Mouse (Mus musculus) gastrocnemius, postnatal 10 days (tissue): ENCODE measurements at regions not wholly inside any gene's neighbourhood (a gene's known extent, or its start where the extent isn't known, plus 50 kb on each side); places are given as distances from the start of the nearest gene placed in this dataset.

Experiments
- DNase-seq: peaks from one replicate; pipeline ENCODE4 v3.0.0; 2021; ENCODE audit warnings: mixed read lengths

DNA sequence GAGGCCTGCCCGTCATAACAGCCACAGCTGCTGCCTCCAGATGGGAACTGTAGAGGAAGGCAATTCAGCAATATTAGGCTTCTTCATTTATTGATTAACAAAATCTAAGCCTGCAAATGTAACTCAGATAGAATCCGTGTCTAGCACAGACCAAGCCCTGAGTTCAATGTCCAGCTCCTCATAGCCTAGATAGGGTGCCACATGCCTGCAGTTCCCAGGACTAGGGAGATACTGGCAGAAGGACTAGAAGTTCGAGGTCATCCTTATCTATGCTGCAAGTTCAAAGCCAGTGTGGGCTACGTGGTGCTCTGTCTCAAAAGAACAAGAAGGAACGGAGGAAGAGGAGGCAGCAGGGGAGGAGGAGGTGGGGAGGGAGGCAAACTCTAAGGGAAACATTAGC lies 121.2 kb upstream of the Pkdcc start:
- no peak for DNase-seq

DNA sequence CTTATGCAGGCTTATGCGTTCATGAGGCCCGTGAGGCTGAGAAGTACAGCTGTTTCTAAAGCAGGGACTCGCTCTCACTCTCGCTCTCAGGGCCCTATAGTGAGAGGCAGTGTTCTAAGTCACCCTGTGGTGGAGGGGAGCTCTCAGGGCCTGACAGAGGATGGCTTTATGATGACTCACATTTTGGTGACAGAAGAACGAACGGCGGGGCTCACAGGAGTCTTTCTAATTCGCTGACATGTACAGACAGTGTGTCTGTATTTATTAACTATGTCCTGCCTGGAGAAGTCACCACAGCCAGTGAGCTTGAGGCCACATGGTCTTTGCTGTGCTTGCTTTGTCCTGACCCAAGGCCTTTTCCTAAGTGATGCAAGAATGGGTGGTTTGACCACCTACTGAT lies 118.6 kb upstream of the Pkdcc start:
- no peak for DNase-seq

DNA sequence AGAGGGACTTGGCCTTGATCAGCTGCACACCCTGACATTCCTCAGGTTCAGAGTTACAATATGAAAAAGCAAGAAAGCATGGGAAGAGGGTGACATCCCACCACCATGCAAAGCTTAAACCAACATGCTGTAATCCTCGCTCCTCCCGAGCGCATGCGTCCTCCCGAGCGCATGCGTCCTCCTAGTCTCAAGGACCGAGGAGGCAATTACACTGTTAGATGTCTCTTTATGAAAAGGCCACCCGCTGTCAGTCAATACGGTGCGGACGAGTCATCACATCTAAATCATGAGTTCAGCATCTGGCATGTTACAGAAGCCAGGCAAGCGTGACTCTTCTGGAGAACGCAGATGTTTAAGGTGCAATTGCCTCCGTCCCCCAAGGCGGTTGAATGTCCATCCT lies 117.1 kb upstream of the Pkdcc start:
- no peak for DNase-seq

DNA sequence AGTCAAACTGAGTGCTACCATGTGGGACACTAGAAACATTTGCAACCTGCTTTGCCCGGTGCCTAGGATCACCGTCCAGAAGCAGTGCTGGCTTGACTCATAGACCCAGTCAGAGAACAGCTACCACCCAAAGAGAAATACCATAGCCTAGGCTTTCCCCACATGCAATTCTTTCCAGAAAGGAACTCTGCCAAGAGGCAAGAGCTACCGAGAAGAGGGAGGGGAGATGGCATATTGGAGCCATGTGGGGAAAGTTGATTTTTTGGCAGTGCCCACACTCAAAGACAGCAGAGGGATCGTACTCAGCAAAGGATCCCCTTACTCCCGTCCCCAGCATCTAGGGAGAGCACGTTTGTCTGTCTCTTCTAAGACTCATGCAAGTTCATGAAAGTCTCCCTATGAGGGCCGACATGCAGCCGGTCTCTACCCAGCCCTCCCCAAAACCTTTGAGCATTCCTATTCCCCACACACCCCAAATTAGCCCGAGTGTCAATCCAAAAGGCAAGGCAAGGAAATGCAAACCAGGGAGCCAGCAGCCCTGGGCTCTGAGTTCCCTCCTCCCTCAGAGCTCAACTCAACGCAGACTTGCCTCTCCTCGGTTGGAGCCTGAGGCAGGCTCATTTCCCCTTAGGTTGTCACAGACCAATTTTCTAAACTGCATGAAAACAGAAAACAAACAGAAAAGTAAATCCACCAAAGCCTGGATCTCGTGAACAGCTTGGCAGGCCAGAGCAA lies 116.2 kb upstream of the Pkdcc start:
- DNase-seq = no peak

DNA sequence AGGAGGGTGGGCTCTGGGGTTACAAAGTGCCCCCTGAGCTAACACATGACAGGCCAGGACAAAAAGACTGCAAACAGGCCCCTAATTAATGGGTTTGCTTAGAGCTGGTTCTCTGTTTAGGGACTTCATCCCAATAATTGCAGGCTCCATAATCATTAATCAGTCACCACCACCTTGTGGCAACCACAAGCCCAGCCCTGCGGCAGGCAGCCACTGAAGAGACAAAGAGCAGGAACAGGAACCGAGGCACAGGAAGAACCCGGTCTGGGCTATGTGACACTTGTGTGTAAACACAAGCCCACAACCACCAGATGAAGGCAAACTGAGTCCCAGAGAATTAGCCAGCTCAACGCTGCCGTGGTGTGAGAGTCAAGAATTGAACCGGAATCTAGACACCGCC lies 114.1 kb upstream of the Pkdcc start:
- no peak for DNase-seq

DNA sequence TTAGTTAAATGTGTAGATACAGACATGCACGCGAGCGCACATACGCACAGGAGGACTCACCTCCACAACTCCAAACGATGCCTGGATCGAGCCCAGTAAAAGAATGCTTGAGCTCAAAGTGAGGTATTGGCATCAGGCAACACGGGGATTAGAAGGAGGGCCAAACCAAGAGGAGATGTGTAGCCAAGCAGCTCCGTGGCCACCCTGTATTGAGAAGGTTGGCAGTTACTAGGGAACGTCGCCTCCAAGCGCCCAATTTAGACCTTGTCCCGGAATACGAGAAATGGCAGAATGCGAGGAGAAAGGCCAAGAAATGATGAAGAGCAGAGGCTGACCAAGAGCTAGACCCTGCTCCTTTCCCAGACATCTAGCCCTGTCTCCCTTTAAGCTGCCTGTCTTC lies 113.3 kb upstream of the Pkdcc start:
- no peak for DNase-seq

DNA sequence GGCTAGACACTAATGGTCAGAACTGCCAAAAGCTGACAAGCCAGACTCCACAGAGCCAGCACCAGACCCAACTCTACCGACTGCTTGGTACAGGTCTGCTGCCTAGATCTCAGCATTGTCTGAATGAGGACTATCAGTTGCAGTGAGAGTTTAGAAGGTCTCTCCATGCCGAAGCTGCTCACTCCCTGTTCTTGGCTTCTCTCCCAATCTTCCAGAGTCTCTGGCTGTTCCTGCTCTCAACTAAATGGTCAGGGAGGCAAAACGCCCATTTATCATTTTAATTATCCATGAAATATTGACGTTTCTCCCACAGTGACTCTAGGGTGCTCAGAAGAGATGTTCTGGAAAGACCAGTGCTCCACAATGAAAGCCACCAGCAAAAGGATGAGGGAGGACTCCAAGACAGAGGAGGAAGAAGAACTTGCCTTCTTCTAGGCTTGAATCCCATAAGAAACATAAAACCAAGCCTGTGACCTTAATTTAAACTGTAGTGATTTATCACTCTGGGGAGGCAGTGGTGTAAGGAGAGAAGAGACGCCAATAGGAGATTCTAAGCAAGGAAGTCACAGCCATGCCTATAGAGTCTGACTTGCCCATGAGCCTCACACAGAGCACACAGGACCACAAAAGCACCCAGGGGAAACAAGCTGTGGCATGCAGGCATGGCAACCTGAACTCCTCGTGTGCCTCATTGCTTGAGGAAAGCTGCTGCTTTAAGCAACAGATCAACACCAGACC lies 112.2 kb upstream of the Pkdcc start:
- no peak for DNase-seq

DNA sequence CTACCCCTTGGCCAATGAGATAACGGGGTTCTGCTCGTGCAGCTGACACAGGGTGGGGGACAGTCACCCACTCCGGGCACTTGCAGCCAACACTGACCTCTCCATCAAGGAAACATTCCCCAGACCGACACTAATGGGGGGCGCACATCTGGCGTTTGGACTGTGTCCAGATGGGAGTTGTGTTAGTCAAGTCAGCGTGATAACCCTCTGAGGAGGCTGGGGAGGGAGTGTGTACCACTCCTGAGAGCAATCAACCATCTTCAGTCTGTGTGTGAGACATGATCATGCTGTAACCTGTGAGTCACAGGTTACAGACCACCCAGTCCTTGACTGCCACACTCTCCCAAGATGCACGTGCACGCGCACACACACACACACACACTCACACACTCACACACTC lies 106.9 kb upstream of the Pkdcc start:
- no peak for DNase-seq

DNA sequence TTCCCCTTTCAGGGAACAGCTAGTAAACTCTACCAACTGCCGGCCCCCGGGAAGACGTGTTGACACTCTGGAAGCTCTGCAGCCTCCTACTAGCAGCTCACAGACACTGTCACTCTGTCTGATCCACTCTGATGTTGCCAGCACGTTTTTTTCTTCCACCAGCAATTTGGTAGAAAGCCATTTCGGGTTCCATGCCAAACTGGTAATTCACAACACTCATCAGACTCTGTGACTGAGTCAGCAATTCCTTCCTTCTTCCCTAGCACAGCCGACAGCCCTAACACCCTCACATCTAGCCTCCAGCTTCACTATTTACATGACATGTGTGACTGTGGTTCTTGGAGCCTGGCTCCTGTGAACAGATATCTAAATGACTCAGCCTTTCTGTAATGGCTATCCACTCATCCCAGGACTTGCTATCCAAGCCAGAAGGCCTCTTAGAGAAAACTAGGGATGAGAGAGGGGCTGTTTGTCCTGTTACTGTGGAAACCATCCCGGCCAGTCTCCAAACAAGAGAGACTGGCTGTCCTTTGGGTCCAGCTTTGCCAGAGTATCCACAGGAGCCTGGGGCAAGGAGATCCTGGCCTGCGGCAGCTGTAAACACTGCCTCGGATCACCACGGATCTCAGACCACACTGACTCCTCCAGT lies 105.2 kb upstream of the Pkdcc start:
- peak; percentile 56 for DNase-seq

DNA sequence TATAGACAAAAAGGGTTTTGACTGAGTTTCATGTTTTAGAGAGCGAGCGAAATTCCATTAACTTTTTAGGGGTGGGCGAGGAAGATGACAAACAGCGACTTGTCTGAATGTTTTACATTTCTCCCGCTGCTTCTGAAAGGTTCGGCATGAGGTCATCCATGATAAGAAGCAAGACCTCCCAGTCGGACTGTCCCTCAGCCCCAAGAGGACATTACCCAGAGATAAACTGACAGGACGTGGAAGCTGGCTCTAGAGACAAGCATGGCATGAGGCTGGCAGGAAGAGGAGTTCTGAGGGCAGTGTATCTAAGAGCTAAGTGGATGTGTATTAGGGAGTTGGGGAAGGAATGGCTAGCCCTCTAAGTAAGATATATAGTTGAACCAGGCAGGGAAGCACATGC lies 104.5 kb upstream of the Pkdcc start:
- no peak for DNase-seq

DNA sequence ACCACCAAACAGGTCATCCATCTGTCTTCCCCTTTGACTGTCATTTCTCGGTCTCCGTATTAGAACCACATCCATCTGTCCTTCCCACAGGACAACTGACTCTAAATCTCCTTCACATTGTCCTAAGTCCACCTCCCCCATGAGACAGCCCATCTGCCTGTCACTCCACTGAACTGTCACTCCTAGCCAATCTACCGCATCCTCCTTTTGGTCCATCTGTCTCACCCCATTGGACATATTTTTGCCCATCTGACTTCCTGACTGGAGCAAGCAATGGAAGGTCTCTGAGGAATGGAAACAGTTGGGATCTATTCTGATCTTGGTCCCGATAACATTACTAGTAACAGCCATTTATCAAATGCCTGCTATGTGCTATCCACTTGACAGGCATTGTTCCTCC lies 99.9 kb upstream of the Pkdcc start:
- DNase-seq = no peak

DNA sequence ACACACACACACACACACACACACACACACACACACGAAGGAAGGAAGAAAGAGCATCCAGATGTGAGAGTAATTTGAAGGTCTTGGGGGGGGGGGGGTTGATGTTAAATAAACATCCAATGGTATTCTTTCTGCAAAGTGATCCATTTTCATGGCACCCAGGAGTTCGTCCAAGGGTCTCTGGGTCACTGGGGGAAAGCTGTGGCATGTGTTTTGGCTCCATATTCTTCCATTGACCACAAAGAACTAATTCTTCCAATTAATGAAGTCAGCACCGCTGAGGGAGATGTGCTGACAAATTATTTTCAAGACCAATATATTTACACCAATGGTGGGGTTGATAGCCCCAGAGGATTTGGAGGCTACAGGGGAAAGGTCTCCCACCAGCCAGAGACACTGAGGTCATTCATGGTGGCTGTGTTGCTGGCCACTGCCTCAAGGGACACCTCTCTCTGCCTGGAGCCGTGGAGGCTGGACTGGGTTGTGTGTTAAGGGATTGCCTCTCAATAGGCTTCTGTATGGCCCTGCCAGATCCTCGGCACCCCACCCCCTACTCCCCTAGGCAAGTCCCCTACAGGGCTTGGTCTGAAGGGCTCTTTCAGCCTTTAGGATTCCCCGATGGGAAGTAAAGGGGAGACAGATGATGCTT lies 99.1 kb upstream of the Pkdcc start:
- no peak for DNase-seq

DNA sequence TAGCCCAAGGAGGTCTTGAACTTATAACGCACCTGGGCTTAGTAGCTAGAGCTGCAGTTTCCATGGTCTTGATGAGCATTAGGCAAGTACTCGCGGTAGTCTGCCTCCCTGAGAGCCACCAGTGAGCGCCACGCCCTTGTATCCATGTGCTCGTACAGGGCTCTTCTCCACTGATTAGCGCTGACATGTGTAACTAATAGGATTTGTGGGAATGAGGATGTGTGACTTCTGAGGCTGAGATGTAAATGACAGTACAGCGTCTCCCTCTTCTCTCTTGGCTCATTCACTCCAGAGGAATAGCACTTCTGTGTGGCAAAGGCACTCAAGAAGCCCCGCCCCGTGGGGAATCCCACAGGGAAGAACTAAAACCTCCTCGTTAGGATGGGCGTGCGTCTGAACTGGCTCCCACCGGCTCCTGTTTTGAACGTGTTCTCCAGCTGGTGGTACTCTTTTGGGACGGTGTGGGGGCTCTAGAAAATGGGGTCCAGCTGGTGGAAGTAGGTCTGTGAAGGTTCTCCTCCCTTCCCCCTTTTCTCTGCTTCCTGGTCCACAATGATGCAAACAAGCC lies 94.3 kb upstream of the Pkdcc start:
- no peak for DNase-seq

DNA sequence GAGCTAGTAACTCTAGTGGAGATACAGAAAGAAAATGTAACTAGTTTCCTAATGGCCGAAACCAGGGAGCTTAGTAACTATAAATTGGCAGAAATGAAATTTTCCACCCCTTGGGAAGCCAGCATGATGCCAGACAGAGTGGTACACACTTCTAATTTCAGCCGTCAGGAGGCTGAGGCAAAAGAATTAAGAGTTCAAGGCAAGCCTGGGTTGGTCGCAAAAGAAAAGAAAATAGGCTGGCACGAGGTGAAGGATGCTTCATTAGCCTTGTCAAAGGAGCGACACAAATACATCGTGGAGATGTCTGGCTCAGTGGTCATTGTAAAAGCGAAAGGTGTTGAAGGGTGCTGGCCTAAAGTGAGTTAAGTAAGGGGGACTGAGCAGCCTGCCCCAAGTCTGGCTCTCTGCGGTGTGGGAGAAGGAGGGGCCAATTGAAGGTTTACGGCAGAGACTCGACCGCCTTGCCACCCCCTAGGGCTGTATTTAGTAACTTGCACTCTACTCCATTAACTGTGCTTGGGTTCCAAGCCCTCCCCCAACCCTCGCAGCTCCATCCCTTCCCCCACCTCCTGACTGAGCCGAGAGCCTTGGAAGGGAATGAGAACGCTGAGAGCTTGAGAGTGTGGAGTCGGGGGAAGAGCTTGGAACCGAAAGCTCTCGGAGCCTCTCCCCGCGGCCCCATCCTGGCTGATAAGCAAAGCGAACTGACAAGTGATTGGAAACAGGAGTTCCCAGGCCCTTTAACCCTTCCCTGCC lies 92.4 kb upstream of the Pkdcc start:
- peak; percentile 25 for DNase-seq

DNA sequence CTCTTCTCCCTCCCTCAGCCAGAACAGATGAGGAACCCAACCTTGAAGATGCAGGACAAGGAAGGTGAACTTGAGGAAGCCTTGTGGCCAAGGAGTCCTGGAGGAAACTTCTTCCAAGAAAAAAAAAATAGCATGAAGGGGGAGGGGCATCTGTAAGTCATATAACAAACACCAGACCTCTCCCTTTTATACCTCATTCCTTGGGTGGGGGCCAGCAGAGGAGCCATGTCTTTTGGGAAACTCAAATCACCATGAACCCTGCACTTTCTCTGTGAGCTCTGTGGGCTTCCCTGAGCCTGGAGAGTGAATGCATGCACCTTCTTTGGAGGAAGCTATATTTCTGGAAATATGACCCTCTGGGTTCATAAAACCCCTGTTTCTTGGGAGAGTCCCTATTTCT lies 90.0 kb upstream of the Pkdcc start:
- no peak for DNase-seq

DNA sequence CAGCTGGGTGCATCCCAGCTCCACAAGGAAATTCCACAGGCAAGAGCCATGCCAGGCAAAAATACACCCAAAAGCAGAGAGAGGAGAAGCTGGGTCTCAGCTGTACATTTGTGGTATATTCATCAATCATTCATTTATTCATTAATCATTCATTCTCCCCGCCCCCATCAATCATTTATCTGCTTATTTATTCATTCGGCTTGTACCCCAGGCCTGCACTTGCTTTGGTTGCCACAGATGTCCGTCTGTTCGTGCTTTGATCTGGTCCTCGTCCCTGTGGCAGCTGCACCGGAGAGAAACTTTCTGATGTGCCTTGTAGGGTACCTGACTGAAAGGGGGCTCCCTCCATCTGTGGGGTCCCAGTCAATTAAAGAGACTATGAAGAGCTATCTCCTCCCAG lies 87.2 kb upstream of the Pkdcc start:
- DNase-seq = no peak

DNA sequence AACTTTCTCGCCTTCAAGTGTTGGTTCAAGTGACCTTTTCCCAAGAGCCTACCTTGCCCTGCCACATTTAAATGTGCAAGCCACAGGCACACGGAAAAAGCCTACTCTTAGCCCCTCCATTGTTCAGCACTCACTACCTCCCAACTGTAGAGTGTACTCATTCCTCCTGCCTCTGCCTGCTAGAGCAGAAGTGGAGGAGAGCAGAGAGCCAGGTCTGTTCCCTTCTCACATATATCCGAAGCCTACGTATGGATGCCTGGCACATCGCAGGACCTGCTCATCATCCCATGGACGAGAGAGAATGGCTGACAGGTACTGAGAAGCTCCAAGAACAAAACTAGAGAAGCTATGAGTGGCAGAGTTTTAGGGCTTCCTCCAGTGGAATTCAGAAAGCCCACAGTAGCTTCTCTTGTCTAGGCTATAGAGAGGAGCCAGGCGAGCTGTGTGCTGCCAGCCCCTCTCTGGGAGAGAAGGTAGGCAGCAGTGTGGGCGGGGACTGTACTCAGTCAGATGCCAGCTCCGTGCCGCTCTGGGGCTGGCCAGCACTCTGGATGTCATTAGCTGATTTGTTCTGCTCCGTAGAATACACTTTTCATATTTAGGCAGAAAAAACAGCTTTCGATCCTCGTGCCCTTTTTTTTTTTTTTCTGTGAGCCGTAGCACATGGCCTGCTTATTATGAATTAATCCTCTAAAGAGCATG lies 86.1 kb upstream of the Pkdcc start:
- DNase-seq = no peak

DNA sequence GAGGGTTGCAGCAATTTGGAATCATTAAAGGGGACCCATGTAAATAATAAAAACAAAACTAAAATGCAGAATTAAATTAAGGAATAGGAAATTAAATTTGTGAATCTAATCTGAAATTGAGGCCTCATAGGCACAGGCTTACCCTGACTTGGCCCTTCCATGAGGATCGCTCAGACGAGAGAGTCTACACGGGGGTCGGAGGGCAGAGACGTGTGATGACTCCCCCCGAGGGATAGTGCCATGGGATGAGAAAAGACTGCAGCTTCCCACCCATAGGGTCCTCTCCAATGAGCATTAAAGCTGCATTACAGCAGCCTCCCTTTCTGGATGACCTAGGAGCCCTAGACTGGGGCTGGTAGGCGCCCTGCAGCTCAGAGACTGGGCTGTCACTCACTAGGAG lies 85.4 kb upstream of the Pkdcc start:
- no peak for DNase-seq

DNA sequence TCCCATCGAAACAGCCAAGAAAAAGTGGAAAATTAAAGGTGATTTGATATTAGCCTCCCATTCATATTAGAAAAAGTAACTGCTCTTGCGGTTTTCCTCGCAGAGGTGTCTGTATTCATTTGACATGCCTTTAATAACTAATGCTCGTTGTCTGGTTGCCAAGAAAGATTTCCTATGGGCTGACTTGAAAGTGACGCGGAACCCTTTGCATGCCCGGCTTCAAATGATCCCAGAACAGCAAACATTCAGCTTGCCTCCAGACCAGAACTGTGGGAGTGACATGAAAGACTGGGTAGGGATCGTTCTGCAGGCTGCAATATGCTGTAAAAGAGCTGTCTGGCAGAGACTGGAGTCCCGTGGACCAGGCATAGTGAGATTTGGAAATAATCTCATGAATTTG lies 81.9 kb upstream of the Pkdcc start:
- DNase-seq = no peak

DNA sequence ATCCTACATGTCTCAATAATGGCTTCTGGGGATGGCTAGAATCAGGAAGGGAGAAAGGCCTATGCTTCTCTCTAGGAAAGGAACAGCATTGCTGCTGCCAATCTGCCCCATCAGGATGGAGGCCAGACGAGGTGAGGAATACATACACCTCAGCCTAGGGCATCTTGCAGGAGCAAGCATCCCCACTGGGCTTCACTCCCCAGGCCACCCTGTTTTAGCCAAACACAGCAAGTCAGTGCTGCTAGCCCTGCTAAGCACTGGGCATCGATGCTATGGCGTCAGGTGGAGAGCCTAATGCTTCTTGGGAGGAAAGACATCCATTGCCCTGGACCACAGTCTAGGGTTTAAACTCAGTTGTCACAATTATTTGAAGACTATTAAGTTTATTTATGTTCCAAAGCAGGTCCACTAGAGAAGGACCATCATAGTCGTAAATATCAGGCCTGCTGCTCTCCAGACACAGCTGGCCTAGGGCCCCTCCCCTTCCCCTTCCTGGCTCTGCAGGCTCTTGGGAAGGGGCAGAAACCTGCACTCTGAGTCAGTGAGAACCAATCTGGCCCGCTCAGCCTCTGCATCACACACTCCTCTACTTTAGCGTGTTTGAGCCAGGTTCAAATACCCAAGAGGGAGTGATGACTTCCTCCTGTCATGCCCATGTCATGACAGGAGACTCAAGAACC lies 79.5 kb upstream of the Pkdcc start:
- no peak for DNase-seq

DNA sequence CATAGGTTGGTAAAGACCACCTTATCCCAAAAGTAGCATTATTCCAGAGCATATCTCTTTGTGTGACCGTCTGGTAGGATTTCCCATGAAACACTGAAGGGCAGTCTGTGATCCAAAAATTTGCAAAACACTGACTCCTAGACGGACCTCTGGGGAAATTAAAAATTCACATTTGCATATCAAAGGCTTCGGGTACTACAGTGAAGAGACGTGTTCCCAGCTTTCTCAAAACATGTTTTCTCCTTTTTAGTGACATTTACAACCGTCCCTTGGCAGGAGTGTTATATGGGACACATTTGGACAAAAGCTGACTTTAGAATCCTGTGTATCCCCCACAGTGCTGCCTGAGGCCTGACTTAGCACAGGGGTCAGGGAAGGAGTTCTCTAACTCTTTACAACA lies 78.8 kb upstream of the Pkdcc start:
- no peak for DNase-seq
